Mouse (Mus musculus) forebrain, postnatal 0 days (tissue): ENCODE data around the gene Tm2d1. TPM values are rescaled to one million over a fixed set of nuclear protein-coding genes. Genes with fewer than 3 reads are reported as not detected.
"Not testable (repeated sequence)": the region's sequence is repeated elsewhere in the genome, so short reads cannot be mapped to it uniquely, and the experiment has no call there.

Source experiments
- ATAC-seq: fragments of 200-750 bp; cut with Nextera tagmentation; 2 replicates; pipeline ENCODE4 v1.8.0; 2017; ENCODE audit warnings: mild to moderate bottlenecking, moderate library complexity
- DNase-seq: peaks from one replicate; pipeline ENCODE4 v3.0.0-alpha.2; 2015
- H3K27ac ChIP-seq: fragments of 300-500 bp; sonication (generic); 2 replicates; pipeline ENCODE4 v1.5.1; 2014; ENCODE audit warnings: low read depth, mild to moderate bottlenecking, antibody characterized with exemption, low read length, moderate library complexity, mixed read lengths
- H3K27me3 ChIP-seq: fragments of 300-500 bp; sonication (generic); 2 replicates; pipeline ENCODE4 v1.6.1; 2014; ENCODE audit warnings: mild to moderate bottlenecking, low read length, mixed read lengths; ENCODE audit not compliant: insufficient read depth
- H3K36me3 ChIP-seq: fragments of 300-500 bp; sonication (generic); 2 replicates; pipeline ENCODE4 v1.6.1; 2014; ENCODE audit warnings: mild to moderate bottlenecking, moderate library complexity; ENCODE audit not compliant: insufficient read depth
- H3K4me1 ChIP-seq: fragments of 300-500 bp; sonication (generic); 2 replicates; pipeline ENCODE4 v1.6.1; 2014; ENCODE audit warnings: antibody characterized with exemption; ENCODE audit not compliant: insufficient read depth
- H3K4me2 ChIP-seq: fragments of 300-500 bp; sonication (generic); 2 replicates; pipeline ENCODE4 v1.6.1; 2014; ENCODE audit warnings: low read depth, mild to moderate bottlenecking, moderate library complexity
- H3K4me3 ChIP-seq: fragments of 300-500 bp; sonication (generic); 2 replicates; pipeline ENCODE4 v1.5.1; 2014; ENCODE audit warnings: low read depth, low read length, mixed read lengths
- H3K9ac ChIP-seq: fragments of 300-500 bp; sonication (generic); 2 replicates; pipeline ENCODE4 v1.6.1; 2014; ENCODE audit warnings: mild to moderate bottlenecking
- H3K9me3 ChIP-seq: fragments of 300-500 bp; sonication (generic); 2 replicates; pipeline ENCODE4 v1.6.1; 2016; ENCODE audit warnings: low read length
- CTCF ChIP-seq: sonication (generic); IDR thresholded peaks from 2 replicates; pipeline ENCODE4 v1.5.1; 2016; ENCODE audit warnings: antibody characterized with exemption, control low read depth, low read depth
- WGBS: fragments of 180-500 bp; shearing (Covaris S2); extraction: QIAGEN DNeasy Blood & Tissue Kit; methylation state at CpG from one replicate; pipeline ENCODE4 v1.1.7; 2014; 5-methylcytosine and 5-hydroxymethylcytosine counted together
- polyA plus RNA-seq: library from polyadenylated mRNA; unstranded; fragments of >200 nt; fragmentation: Nextera tagmentation; extraction: Ambion mirVana; gene quantifications from 2 replicates; pipeline ENCODE4 v1.2.1, GENCODE M21; 2015
- total RNA-seq: library from RNA; depleted of rRNA; stranded (reverse); fragments of >200 nt; gene quantifications from 2 replicates; pipeline ENCODE4 v1.2.3, GENCODE M21; 2014; rRNA removed

Gene Tm2d1
- total RNA-seq (67.9 and 69.9 TPM in 2 replicates), polyA plus RNA-seq (149 and 163 TPM in 2 replicates)

DNA sequence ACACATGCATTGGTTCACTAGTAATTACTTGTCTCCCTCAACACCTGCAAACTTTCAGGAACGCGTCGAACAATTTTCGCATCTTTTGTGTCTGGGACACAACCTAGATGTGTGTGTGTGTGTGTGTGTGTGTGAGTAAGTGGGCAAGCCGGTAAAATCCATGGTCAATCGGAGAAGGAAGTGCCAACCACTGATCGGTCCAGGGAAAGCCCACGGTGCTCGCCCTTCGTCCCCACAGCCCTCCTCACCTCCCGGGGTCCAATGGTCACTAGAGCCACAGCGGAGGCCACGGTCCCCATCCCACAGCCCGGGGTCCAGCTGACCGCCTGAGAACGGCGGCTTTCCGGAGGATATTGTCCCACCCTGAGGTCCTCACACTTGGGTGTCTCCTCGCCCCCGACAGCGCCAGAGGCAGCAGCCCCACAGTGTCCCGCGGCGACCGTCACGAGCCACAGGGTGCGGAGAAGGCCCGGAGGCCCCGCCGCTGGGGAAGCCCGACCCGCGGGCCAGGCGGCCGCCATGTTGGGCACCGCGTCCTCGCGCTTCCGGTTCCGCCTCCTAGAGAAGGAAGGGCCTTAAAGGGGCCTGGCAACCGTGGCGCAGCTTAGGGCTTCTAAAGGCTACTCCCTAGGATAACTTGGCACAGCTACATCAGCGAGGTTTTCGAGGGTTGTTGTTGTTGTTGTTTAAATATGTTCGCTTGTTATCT, at the start of gene Tm2d1:
TSS of gene Tm2d1 (minus strand) at position 591 of the 709 bp plus-strand sequence.
- H3K9me3 ChIP-seq = no peaks in the 10 kb centered on the region
- TF ChIP-seq CTCF = no peak; the same call in 1 of the 2 replicates
- H3K4me1 ChIP-seq = peaks cover 5% of the 10 kb centered on the region; the same call in 1 of the 2 replicates
- under 1% methylated on average over 46 of the region's 46 CpGs for WGBS
- DNase-seq (peak; percentile 87), ATAC-seq (peak; percentile 99)
- H3K4me2 ChIP-seq = peak within 1 kb of the TSS; percentile 60
- no peaks in the 10 kb centered on the region for H3K36me3 ChIP-seq
- peak within 1 kb of the TSS; percentile 69 for H3K27ac ChIP-seq
- H3K9ac ChIP-seq = peak within 1 kb of the TSS; percentile 94
- no peaks in the 10 kb centered on the region for H3K27me3 ChIP-seq
- H3K4me3 ChIP-seq = peak within 1 kb of the TSS; percentile 98

GRCm38 (mm10) chr4:98428371-98428770, 45.3 kb upstream of the Tm2d1 start:
- TF ChIP-seq CTCF = no peak
- no peaks in the 10 kb centered on the region for H3K9me3 ChIP-seq
- no peak overlapping the region for H3K4me3 ChIP-seq
- no peak overlapping the region for H3K9ac ChIP-seq
- H3K4me1 ChIP-seq = no peaks in the 10 kb centered on the region
- no peaks in the 10 kb centered on the region for H3K36me3 ChIP-seq
- 81% methylated on average over 8 of the region's 8 CpGs for WGBS
- no peak overlapping the region for H3K4me2 ChIP-seq
- DNase-seq = no peak
- ATAC-seq = no peak; the same call in 1 of the 2 replicates
- H3K27me3 ChIP-seq = no peaks in the 10 kb centered on the region
- H3K27ac ChIP-seq = no peak overlapping the region

GRCm38 (mm10) chr4:98415150-98415549, 32.0 kb upstream of the Tm2d1 start:
- H3K36me3 ChIP-seq, H3K4me1 ChIP-seq, H3K9me3 ChIP-seq, H3K27me3 ChIP-seq, DNase-seq, H3K4me3 ChIP-seq, ATAC-seq, H3K9ac ChIP-seq, H3K4me2 ChIP-seq, H3K27ac ChIP-seq: not testable (repeated sequence)
- WGBS = 97% methylated on average over 8 of the region's 8 CpGs

DNA sequence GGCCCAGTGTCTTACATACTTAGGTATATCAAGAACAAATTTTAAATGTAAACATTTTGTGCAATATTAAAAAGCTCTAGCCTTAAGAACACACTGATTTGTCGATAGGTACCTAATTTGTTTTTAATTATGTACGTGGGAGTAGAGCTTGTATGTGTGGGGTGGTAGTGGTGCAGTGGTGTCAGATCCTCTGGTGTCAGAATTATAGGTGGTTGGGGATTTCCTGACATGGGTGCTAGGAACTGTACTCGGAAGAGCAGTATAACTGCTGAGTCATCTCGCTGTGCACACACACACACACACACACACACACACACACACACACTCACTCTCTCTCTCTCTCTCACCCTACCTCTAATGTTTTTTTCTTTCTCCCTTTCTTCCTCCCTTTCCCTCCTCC, 25.3 kb upstream of the Tm2d1 start:
- no peak overlapping the region for H3K9ac ChIP-seq
- no peak overlapping the region for H3K4me3 ChIP-seq
- WGBS = 91% methylated on average over 4 of the region's 4 CpGs
- ATAC-seq = no peak
- no peaks in the 10 kb centered on the region for H3K9me3 ChIP-seq
- no peaks in the 10 kb centered on the region for H3K4me1 ChIP-seq
- no peaks in the 10 kb centered on the region for H3K27me3 ChIP-seq
- H3K27ac ChIP-seq = no peak overlapping the region
- no peak for TF ChIP-seq CTCF
- no peak for DNase-seq
- no peaks in the 10 kb centered on the region; the same call in 1 of the 2 replicates for H3K36me3 ChIP-seq
- no peak overlapping the region for H3K4me2 ChIP-seq

- ATAC-seq = no peak
- 92% methylated on average over 6 of the region's 6 CpGs for WGBS
- H3K4me3 ChIP-seq = no peak overlapping the region
- no peak for TF ChIP-seq CTCF
- H3K4me1 ChIP-seq = no peaks in the 10 kb centered on the region
- H3K9ac ChIP-seq = no peak overlapping the region
- H3K9me3 ChIP-seq = no peaks in the 10 kb centered on the region
- H3K36me3 ChIP-seq = no peaks in the 10 kb centered on the region
- no peak overlapping the region for H3K4me2 ChIP-seq
- H3K27me3 ChIP-seq = no peaks in the 10 kb centered on the region
- H3K27ac ChIP-seq = no peak overlapping the region
- no peak for DNase-seq
Measured at GRCm38 (mm10) chr4:98404412-98404811, 21.3 kb upstream of the Tm2d1 start.

GRCm38 (mm10) chr4:98403492-98403891, 20.4 kb upstream of the Tm2d1 start:
- 79% methylated on average over 4 of the region's 4 CpGs for WGBS
- no peaks in the 10 kb centered on the region for H3K4me1 ChIP-seq

GRCm38 (mm10) chr4:98401584-98401962, 18.5 kb upstream of the Tm2d1 start:
- no peak for DNase-seq

More at GRCm38 (mm10) chr4:98403492-98403891, 20.4 kb upstream of the Tm2d1 start:
- Histone ChIP-seq H3K9ac (no peak overlapping the region), H3K27ac (no peak overlapping the region), H3K36me3 (no peaks in the 10 kb centered on the region), H3K27me3 (no peaks in the 10 kb centered on the region), H3K4me3 (no peak overlapping the region), H3K9me3 (no peaks in the 10 kb centered on the region), H3K4me2 (no peak overlapping the region)
- DNase-seq = no peak
- no peak for ATAC-seq
- TF ChIP-seq CTCF = no peak

More at GRCm38 (mm10) chr4:98401584-98401962, 18.5 kb upstream of the Tm2d1 start:
- H3K36me3 ChIP-seq = no peaks in the 10 kb centered on the region
- WGBS = 90% methylated on average over 2 of the region's 2 CpGs
- no peaks in the 10 kb centered on the region for H3K9me3 ChIP-seq
- H3K4me3 ChIP-seq = no peak overlapping the region
- H3K27me3 ChIP-seq = no peaks in the 10 kb centered on the region
- H3K4me2 ChIP-seq = no peak overlapping the region
- H3K9ac ChIP-seq = no peak overlapping the region
- no peak overlapping the region for H3K27ac ChIP-seq
- no peak for TF ChIP-seq CTCF
- no peaks in the 10 kb centered on the region for H3K4me1 ChIP-seq
- ATAC-seq = no peak
